In the genomic region with DNA sequence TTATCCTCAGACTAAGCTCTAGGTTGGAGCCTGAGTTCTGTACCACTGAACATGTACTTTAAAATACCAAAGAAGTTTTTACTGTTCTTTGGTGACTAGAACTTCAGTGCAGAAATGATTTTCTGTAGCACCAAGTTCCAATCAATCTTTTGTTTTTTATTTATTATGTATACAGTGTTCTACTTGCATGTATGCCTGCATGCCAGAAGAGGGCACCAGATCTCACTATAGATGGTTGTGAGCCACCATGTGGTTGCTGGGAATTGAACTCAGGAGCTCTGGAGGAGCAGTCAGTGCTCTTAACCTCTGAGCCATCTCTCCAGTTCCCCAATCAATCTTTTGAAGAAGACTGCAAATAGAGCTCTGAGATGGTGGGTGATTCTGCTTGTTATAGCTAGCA, we compare ENCODE assay signal across 2 mouse cellular contexts. TPM values are rescaled to one million over a fixed set of nuclear protein-coding genes. Genes with fewer than 3 reads are reported as not detected.
"Had no signal": no experiment of that assay in that cellular context is flagged by ENCODE, and none has a peak within 500 bp of the region (broad histone marks: within the 10 kb centered on the region; RNA-seq: fewer than 3 reads in every experiment).

No protein-coding gene starts in this region.

RNA-seq across cellular contexts. Expression of a gene that starts 19.7 kb away (rescaled TPM):
- total RNA-seq: megakaryocyte progenitor cell, adult 5-6 weeks had no signal

RNA-seq across cellular contexts. Expression of a gene that starts 55.3 kb away (rescaled TPM):
- polyA plus RNA-seq: limb, embryonic 10.5 days had no signal
